Mouse (Mus musculus) hematopoietic stem cell, adult 5-6 weeks (primary cell): ENCODE results near the gene Tmem38b. TPM values are rescaled to one million over a fixed set of nuclear protein-coding genes. Genes with fewer than 3 reads are reported as not detected.

ENCODE experiments used
- ATAC-seq, 2 experiments: fragments of 125-278 bp in 1 of 2; replicated peaks in 1 of 2; 2 replicates each; pipeline ENCODE4 v1.8.0; 2016 to 2017; ENCODE audit warnings: inconsistent platforms in 2 of 2, mild to moderate bottlenecking in 2 of 2, moderate number of reproducible peaks in 2 of 2, low read depth in 1 of 2, moderate TSS enrichment in 1 of 2; ENCODE audit not compliant: low FRiP score in 2 of 2, poor library complexity in 2 of 2, severe bottlenecking in 2 of 2, insufficient read depth in 1 of 2, low TSS enrichment in 1 of 2
- total RNA-seq: library from RNA; stranded (forward); fragments of 172-1452, 232-1000 nt; gene quantifications from 2 replicates; pipeline ENCODE4 v1.2.3, GENCODE M21; 2017

The Tmem38b gene
- total RNA-seq, 1 experiment from 2014 or later, result 2.0 TPM

- ATAC-seq, result peak; percentile 96 to 98
Measured at GRCm38 (mm10) chr4:53859944-53860343, 34.1 kb downstream of the Tmem38b start.

- no peak for ATAC-seq
Measured at GRCm38 (mm10) chr4:53862101-53862500, 36.3 kb downstream of the Tmem38b start.

DNA sequence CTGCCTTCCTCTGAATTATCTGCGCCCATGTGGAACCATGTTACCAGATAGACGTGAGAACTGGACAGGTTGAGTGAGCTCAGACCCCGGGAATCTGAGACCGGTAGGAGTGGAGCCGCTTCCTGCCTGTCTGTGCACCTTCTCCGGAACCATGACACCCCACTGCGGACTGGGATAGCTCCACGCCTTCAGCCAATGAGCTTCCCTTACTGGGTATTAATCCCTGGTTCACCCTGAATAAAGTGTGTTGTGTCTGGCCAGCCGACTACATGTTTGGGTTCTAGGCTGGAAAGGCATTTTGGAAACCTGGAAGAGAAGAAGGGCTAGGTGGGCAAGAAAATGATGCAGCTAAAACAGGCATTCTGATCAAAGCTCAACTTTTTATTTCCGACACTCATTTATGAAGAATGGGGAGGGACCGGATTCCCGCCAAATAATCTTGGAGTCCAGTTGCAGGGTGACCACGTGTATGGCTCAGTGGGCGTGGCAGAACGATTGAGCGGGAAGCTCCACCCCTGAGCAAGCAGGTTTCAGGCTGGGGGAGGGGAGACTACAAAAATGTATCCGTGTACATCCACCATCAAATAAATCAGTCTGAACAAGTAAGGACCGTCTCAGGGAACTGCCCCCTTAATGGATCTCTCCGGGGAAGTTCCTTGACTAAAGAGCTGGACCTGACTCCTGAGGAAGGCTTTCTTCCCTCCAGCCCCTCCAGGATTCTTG is 38.4 kb downstream of the Tmem38b start:
- ATAC-seq, result no peak

DNA sequence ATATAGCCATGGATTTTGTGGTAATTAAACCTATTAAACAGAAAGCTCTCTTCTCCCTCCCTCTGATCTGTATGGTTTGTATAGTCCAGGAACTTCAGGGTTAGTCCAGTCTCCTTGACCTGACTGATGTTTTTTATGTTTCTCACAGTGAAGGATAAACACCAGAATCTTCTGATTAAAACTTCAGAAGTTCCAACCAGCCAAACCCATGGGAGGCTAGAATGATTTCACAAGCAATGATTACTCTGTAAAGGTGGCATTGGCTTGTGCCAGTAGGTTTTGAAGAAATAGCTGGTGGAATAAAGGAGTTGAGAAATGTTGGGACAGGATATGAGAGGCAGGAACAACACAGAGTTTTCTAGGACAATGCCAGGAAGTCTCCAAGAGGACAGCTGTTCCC is 40.6 kb downstream of the Tmem38b start:
- ATAC-seq, result no peak

GRCm38 (mm10) chr4:53878542-53879417 is 52.9 kb downstream of the Tmem38b start:
- no peak for ATAC-seq

- ATAC-seq, result no peak
Measured at GRCm38 (mm10) chr4:53882921-53883682, 57.3 kb downstream of the Tmem38b start.

DNA sequence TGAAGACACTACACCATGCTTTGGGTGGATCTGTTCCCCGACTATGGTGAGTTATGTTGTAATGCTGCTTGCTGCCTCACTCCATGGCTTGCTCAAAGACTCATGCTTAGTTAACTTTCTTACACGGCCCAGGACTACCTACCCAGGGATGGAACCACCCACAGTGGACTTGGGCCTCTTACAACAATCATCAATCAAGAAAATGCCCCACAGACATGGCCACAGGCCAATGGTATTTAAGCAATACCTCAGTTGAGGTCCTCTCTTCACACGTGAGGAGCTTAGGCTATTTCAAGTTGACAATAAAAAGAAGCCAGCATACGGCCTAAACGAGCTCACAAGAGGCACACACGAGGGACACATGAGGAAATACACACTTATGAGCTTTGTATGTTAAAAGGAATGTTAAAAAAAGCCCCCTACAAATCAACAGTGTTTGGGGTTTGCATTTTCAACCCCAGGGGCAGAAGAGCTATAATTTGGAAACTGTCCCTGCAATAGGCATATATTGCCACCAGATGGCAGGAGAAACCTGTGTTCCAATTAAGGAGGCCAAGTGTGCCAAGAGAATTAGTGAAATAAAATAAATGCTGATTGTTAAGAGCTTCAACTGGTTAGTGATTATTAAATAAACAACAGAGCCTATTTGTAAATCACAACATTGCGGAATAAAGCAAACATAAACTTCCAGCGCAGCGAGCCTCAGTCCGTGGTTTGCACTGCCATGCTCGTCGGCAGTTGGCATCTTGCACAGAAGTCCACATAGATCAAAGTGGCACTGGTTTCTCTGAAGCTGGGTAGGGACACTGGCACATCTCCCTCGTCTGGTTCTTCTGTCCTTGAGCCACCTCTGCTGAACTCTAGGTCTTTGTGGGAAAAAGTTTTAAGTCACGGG is 58.8 kb downstream of the Tmem38b start:
- 0 out of 4 replicates have a peak, but pooled peaks of 1 of the 2 experiments have one; percentile 12 for ATAC-seq

DNA sequence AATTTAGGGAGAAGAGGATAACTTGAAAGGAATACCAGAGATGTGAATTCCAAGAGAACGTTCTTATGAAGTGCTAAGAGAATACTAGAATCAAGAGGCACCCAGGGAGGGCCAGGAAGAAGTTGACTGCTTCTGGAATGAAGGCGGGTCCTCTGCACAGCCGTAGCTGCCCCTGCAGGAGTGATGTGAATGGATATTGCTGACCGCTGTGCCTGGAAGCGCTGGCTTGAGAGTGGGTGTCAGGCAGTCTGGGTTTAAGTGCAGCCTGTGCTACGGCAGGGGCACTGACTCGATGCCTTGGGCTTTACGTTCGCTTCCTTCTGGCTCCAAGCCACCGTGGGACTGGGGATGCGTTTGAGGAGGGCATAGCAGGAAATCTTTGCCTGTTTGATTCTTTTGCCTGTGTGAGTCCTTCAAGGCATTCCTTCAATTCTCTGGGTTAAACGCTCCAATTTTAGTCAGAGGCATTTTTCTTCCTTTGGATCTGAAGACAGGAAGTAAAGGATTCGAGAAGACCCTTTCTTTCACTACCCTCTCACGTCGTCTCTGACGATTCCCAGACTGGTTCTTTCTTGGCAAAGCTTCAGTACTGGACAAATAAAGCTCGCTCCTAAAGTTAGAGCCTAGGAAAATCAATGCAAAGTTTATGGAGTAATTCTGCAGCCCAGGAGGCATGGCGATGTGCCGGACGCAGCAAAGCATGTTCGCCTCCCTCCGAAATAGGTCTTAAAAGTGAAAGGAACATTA is 60.7 kb downstream of the Tmem38b start:
- no peak for ATAC-seq

DNA sequence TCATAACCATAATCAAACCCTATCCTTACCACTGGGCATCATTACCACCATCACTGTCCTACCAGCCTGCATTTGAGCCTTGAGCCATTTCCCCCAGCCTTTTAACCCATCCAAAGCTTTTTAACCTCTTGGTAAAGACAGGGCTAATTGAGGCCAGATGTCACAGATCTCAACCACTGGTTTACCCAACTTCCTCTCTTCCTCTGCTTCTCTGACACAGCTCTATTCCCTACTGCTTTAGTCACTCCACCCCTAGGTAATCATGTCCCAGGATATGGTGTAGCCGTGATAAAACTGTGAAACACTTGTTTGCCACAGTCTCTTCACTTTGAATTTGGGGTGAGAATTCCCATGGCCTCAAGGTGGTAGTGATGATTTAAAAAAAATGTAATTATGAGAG is 69.5 kb downstream of the Tmem38b start:
- no peak; a peak in 1 of 4 replicates for ATAC-seq

DNA sequence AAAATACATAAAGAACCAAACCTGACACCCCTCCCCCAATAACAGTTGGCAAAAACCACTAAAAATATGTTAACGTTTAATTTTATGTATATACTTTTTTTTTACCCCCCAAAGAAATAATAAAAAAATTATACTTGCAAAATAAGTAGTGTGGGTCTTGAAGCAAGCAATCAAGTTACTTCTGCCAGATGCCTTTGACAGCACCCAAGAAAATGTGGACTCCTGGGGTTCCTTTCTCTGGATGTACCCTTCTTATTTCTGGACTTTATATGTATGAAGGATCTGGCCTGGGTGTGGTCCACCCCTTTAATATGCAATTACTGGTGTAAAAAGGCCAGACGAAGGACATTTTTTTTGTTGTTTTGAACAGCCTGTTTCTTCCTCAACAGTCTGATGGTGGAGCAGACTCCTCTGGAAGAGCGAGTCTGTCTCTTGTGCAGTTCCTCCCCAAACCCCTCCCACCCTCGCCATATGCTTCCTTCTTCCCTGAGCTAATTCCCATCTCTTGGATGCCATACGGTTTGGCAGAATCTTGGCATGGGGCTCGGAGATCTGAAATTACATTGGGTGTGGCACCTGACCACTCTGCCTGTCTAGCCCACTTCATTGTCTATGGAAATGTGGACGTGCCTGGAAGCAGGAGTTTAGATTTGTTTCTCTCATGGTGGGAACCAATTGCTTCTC is 70.4 kb downstream of the Tmem38b start:
- ATAC-seq, result no peak

DNA sequence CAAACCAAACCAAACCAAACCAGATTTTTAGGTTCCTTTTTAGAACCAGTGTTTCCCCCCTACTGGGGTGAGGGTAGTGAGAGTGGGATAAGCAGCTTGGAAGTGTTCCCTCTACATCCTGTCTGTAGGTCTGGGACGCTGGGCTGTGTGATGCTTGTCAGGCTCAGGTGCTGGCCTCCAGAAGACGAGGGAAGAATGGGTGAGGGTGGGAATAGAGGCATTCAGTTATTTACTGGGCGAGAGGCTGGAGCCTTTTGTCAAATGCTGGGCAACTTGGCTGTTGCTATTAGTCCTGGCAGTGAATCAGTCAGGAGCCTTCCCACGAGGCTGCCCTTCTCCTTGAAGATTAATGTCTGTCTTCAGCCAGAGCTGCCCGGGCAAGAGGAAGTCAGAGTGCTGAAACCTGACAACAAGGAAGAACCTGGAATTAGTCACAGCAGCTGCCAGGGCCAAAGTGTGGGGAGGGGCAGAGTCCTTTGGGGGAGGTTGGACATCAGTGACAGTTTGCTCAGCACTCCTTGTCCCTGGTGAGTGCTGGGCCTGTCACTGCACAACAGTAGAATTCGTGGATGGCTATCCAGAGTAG is 74.6 kb downstream of the Tmem38b start:
- ATAC-seq, result peak in 1 of 2 experiments; percentile 20; a peak in 1 of 4 replicates

DNA sequence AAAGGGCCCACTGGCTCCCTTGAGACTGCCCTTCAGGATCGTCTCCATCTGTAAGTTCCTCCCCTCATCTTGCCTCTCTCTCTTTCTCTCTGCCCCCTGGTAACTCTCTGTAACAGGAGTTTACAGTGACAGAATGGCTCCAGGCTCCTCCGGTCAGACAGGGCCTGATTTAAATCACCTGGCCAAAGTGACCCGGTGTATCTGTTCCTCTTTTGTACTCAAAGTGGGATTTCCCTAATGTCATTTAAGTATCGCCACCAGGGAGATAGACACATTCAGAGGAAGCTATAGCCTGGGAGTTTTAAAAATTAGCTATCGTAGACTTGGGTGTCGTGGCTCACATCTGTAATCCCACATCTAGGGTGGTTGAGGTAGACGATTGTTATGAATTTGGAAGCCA is 78.5 kb downstream of the Tmem38b start:
- no peak for ATAC-seq

GRCm38 (mm10) chr4:53905537-53905936 is 79.7 kb downstream of the Tmem38b start:
- ATAC-seq, result peak in 1 of 2 experiments; percentile 73; a peak in 2 of 4 replicates

DNA sequence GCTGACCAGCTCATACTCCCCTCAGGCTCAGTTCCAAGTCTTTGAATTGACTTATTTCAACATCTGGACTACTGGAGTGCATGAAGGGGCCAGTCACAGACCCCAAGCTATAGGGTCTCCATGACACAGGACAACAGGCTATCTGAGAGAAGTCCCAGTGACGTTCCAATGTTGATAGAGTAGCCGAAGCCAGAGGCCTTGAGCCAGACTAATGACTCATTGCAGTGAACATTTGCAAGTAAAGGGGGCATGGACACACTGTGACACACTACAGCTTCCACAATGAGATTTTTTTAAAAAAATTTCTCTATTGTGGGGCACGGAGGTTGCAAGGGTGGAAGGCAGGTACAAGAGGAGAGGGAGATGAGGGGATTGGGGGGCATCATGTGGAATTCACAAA is 81.2 kb downstream of the Tmem38b start:
- ATAC-seq, result no peak
